Mouse (Mus musculus): ENCODE measurements around the gene Pax3. TPM values are rescaled to one million over a fixed set of nuclear protein-coding genes. Genes with fewer than 3 reads are reported as not detected.

The Pax3 gene
- total RNA-seq, 4 experiments from 2014 or later: not detected

DNA sequence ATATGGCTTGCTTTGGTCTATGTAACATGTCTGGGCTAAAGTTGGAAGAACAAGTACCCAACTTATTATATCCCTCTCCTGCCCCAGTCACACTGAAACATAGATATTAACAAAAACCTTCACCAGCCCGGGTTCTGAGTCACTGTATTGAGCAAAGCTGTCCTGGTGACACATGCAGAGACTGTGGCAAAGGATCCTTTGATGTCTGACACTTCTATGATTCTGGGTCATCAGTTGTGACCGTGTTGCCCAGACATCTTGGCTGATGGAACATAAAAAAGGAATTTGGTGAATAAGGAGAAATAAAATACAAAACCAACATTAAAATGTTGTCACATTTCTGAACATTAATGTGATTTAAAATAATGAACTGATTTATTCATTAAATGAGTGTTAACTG, 108.3 kb downstream of the Pax3 start:
- no peak for DNase-seq (ENCODE audit: low spot score in 2 of 2)

DNA sequence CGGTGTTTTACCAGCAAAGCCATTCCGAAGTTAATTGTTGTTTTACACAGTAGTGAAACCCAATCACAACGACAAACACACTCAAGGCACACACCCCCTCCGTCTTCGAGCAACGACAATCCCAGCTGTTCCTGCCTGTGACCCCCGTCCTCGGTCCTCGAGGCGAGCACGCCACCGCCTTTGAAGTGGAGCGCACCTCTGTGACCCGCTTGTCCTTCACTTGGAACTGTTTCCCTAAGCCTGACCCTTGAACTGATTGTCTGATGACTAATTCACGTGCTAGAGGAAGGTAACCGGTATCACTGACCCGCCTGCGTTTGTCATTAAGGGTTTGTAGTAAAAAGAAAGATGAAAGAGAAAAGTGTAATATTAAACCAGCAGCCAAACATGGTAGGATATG, 115.2 kb downstream of the Pax3 start:
- DNase-seq (ENCODE audit: low spot score in 2 of 2): no peak

DNA sequence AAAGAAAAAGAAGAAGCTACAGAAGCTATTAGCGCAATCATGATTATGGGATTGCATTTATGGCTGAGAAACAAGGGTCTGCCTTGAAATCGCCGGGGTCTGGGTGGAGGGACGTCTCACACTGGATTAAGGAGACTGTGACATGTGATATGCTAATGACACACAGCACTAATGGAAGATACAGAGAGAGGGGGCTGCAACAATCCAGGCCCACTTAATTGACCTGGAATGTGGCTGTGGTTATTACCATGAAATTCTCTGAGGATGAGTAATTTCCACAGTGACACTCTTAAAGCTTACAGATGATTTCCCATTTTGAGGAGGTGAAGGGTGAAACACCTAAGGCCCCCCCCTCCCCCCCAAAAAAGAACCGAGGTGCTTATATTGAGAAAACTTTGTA, 136.1 kb downstream of the Pax3 start:
- DNase-seq (ENCODE audit: low spot score in 2 of 2): no peak

DNA sequence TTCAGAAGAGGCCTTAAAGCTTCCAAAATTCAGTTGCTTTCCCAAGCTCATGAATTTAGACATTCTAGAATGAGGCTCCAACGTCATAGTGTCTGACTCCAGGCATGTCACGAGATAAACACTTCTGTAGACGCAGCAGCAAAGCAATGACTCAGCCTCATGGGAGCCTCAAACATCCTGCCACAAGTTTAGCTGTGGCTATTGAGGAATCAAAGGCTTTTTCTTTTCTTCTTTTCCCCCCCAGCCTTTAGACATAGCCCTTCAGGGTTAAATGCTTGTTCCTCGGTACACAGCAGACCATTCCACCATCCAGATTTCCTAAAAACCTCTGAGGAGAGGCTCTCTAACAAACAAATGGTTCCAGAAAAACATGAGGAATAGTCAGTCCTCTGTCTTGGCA, 139.0 kb downstream of the Pax3 start:
- no peak for DNase-seq (ENCODE audit: low spot score in 2 of 2)

DNA sequence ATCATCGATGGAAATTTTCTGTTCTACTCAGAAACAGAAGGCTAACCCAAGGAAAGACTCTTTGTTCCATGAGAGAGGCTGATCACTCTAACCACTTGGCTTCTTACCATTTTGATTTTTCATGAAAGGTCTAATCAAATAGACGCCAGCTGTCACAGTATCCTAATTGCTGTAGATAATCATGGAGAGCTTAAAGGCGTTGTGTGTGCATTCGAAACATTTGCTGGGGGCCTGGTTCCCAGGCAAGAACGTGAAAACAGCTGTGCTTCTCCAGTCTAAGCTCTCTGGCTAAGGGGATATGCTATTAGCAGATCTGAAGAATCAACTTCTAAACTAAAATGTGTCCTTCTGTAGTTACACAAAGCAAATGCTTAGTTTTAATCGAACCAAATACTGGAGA, 143.3 kb downstream of the Pax3 start:
- no peak for DNase-seq (ENCODE audit: low spot score in 2 of 2)

Other genes starting within 250 kb of the Pax3 start
- gene Sgpp2, start 113.2 kb upstream of the Pax3 start, total RNA-seq (2022): not detected

Measured in gastrocnemius, adult 8-10 months (tissue).